Mouse (Mus musculus) E14TG2a.4 (cell line): ENCODE results near the gene Ppp1r10.

Source experiments
- CTCF ChIP-seq: conservative IDR thresholded peaks from 2 replicates; pipeline ENCODE4 v1.5.1; 2014; ENCODE audit warnings: low read length
- POU5F1 ChIP-seq: IDR thresholded peaks from 2 replicates; pipeline ENCODE4 v1.6.1; 2014; ENCODE audit warnings: low read length, borderline replicate concordance

- no peak for TF ChIP-seq CTCF
- no peak for TF ChIP-seq POU5F1
These were observed 19.2 kb upstream of the Ppp1r10 start, which contains the start of gene 2310061I04Rik for GRCm38 (mm10) chr17:35896781-35897643.
